Mouse (Mus musculus): ENCODE measurements around the gene Gm7073. TPM values are rescaled to one million over a fixed set of nuclear protein-coding genes. Genes with fewer than 3 reads are reported as not detected.

Gene Gm7073
- total RNA-seq, 2 experiments from 2014 or later: not detected

GRCm38 (mm10) chrX:60386852-60387251 lies 152.2 kb downstream of the Gm7073 start:
- intact Hi-C loops (cut with DNase I): no loop called here
- DNase-seq: no peak

Small RNA genes lying within 50 kb of the gene (microRNA-seq; reads per million reads assigned to microRNA genes)
- gene Mir505: 26.1 to 239 reads per million in 2 experiments

Other genes with a start within 250 kb of the Gm7073 start
- gene Atp11c, start 53.4 kb upstream of the Gm7073 start, total RNA-seq (2021): 10 to 100 TPM in 1 of 2 experiments, 1 to 10 TPM in 1; 9.3 to 10.4 TPM